Mouse (Mus musculus) cerebellum, adult 8-10 months (tissue): ENCODE measurements at regions not wholly inside any gene's neighbourhood (a gene's known extent, or its start where the extent isn't known, plus 50 kb on each side); places are given as distances from the start of the nearest gene placed in this dataset.

Source experiments
- DNase-seq: peaks from one replicate; pipeline ENCODE4 v3.0.0; 2022

GRCm38 (mm10) chr5:35221451-35222305 is 56.4 kb upstream of the Adra2c start:
- DNase-seq, result no peak

- DNase-seq, result no peak
These were observed 61.8 kb upstream of the Adra2c start for GRCm38 (mm10) chr5:35216271-35216670.

GRCm38 (mm10) chr5:35215480-35216195 is 62.5 kb upstream of the Adra2c start:
- no peak for DNase-seq

- no peak for DNase-seq
These were observed 63.1 kb upstream of the Adra2c start for GRCm38 (mm10) chr5:35215007-35215406.

- no peak for DNase-seq
These were observed 68.8 kb upstream of the Adra2c start for GRCm38 (mm10) chr5:35209348-35209747.

GRCm38 (mm10) chr5:35204049-35204448 is 74.1 kb upstream of the Adra2c start:
- no peak for DNase-seq

- peak; percentile 55 for DNase-seq
These were observed 79.7 kb upstream of the Adra2c start for GRCm38 (mm10) chr5:35198468-35198867.

- peak; percentile 97 for DNase-seq
These were observed 83.7 kb upstream of the Lrpap1 start for GRCm38 (mm10) chr5:35189113-35189797.

GRCm38 (mm10) chr5:35185826-35186225 is 80.3 kb upstream of the Lrpap1 start:
- DNase-seq, result no peak

GRCm38 (mm10) chr5:35185289-35185688 is 79.7 kb upstream of the Lrpap1 start:
- DNase-seq, result no peak

GRCm38 (mm10) chr5:35183418-35183817 is 77.9 kb upstream of the Lrpap1 start:
- no peak for DNase-seq

GRCm38 (mm10) chr5:35177332-35177731 is 71.8 kb upstream of the Lrpap1 start:
- DNase-seq, result peak; percentile 50

GRCm38 (mm10) chr5:35176112-35176848 is 70.7 kb upstream of the Lrpap1 start:
- no peak for DNase-seq

- no peak for DNase-seq
These were observed 68.8 kb upstream of the Lrpap1 start for GRCm38 (mm10) chr5:35174318-35174717.

- peak; percentile 74 for DNase-seq
These were observed 65.8 kb upstream of the Lrpap1 start for GRCm38 (mm10) chr5:35171336-35171735.

GRCm38 (mm10) chr5:35170369-35171130 is 65.0 kb upstream of the Lrpap1 start:
- no peak for DNase-seq

- DNase-seq, result no peak
These were observed 64.2 kb upstream of the Lrpap1 start for GRCm38 (mm10) chr5:35169614-35170293.

GRCm38 (mm10) chr5:35168853-35169252 is 63.3 kb upstream of the Lrpap1 start:
- no peak for DNase-seq

GRCm38 (mm10) chr5:35168369-35168768 is 62.8 kb upstream of the Lrpap1 start:
- DNase-seq, result no peak

- DNase-seq, result no peak
These were observed 60.4 kb upstream of the Lrpap1 start for GRCm38 (mm10) chr5:35165993-35166392.

- DNase-seq, result no peak
These were observed 59.9 kb upstream of the Lrpap1 start for GRCm38 (mm10) chr5:35165459-35165858.
